Comparison of ENCODE assay signal across 11 mouse cellular contexts in genomic region chr1:34284979-34285378, GRCm38 (mm10).
"Had no signal": no experiment of that assay in that cellular context is flagged by ENCODE, and none has a peak within 500 bp of the region (broad histone marks: within the 10 kb centered on the region; RNA-seq: fewer than 3 reads in every experiment).

No protein-coding gene starts in this region.

- H3K4me1 ChIP-seq: limb, embryonic 13.5 days; megakaryocyte, embryonic 14.5 days; neural tube, embryonic 13.5 days had no signal

- H3K9me3 ChIP-seq: limb, embryonic 13.5 days; neural tube, embryonic 13.5 days had no signal

- H3K27ac ChIP-seq: layer of hippocampus, adult 2 months; limb, embryonic 13.5 days; liver, embryonic 14.5 days; neural tube, embryonic 13.5 days had no signal

- H3K4me3 ChIP-seq: layer of hippocampus, adult 2 months; limb, embryonic 13.5 days; megakaryocyte, embryonic 14.5 days; neural tube, embryonic 13.5 days had no signal

- DNase-seq: kidney, postnatal 36 days; lung, adult 18-20 months; lung, postnatal 4 days; retina, postnatal 1 day; right cerebral cortex, postnatal 14 days; thymus, postnatal 36 days had no signal

- H3K27me3 ChIP-seq: limb, embryonic 13.5 days; megakaryocyte, embryonic 14.5 days; neural tube, embryonic 13.5 days had no signal
